Mouse (Mus musculus) lung, postnatal 0 days (tissue): ENCODE measurements around the gene Slc7a8. TPM values are rescaled to one million over a fixed set of nuclear protein-coding genes. Genes with fewer than 3 reads are reported as not detected.

Source experiments
- ATAC-seq: fragments of 200-750 bp; cut with Nextera tagmentation; 2 replicates; pipeline ENCODE4 v1.8.0; 2017; ENCODE audit warnings: moderate library complexity
- DNase-seq: peaks from one replicate; pipeline ENCODE4 v3.0.0-alpha.2; 2016; ENCODE audit warnings: low spot score
- H3K27ac ChIP-seq: fragments of 300-500 bp; sonication (generic); 2 replicates; pipeline ENCODE4 v1.5.1; 2014; ENCODE audit warnings: antibody characterized with exemption, mild to moderate bottlenecking, low read length, mixed read lengths
- H3K27me3 ChIP-seq: fragments of 300-500 bp; sonication (generic); replicated peaks from 2 replicates; pipeline ENCODE4 v1.6.1; 2014; ENCODE audit warnings: low read length, mixed read lengths; ENCODE audit not compliant: insufficient read depth
- H3K36me3 ChIP-seq: fragments of 300-500 bp; sonication (generic); 2 replicates; pipeline ENCODE4 v1.6.1; 2014; ENCODE audit warnings: low read length, mixed read lengths; ENCODE audit not compliant: insufficient read depth
- H3K4me1 ChIP-seq: fragments of 300-500 bp; sonication (generic); 2 replicates; pipeline ENCODE4 v1.6.1; 2014; ENCODE audit warnings: antibody characterized with exemption, low read depth, low read length, mixed read lengths; ENCODE audit not compliant: insufficient read depth
- H3K4me2 ChIP-seq: fragments of 300-500 bp; sonication (generic); replicated peaks from 2 replicates; pipeline ENCODE4 v1.6.1; 2014; ENCODE audit warnings: low read depth, mild to moderate bottlenecking, low read length, moderate library complexity, mixed read lengths
- H3K4me3 ChIP-seq: fragments of 300-500 bp; sonication (generic); 2 replicates; pipeline ENCODE4 v1.5.1; 2014; ENCODE audit warnings: low read depth, low read length
- H3K9ac ChIP-seq: fragments of 300-500 bp; sonication (generic); replicated peaks from 2 replicates; pipeline ENCODE4 v1.6.1; 2014; ENCODE audit warnings: low read depth, mild to moderate bottlenecking
- H3K9me3 ChIP-seq: fragments of 300-500 bp; sonication (generic); 2 replicates; pipeline ENCODE4 v1.6.1; 2016; ENCODE audit warnings: low read length, mixed read lengths
- CTCF ChIP-seq: IDR thresholded peaks from 2 replicates; pipeline ENCODE4 v1.5.1; 2016; ENCODE audit warnings: antibody characterized with exemption, mild to moderate bottlenecking
- EP300 ChIP-seq: IDR thresholded peaks from 2 replicates; pipeline ENCODE4 v1.6.1; 2016; ENCODE audit warnings: antibody characterized with exemption, mild to moderate bottlenecking, control low read depth
- WGBS: fragments of 180-500 bp; shearing (Covaris S2); extraction: QIAGEN DNeasy Blood & Tissue Kit; methylation state at CpG from one replicate; pipeline ENCODE4 v1.1.7; 2014; 5-methylcytosine and 5-hydroxymethylcytosine counted together
- polyA plus RNA-seq: library from polyadenylated mRNA; unstranded; fragments of >200 nt; fragmentation: Nextera tagmentation; extraction: Ambion mirVana; gene quantifications from 2 replicates; pipeline ENCODE4 v1.2.1, GENCODE M21; 2015

Gene Slc7a8
- polyA plus RNA-seq, 1 experiment from 2014 or later: 1.2 TPM

DNA sequence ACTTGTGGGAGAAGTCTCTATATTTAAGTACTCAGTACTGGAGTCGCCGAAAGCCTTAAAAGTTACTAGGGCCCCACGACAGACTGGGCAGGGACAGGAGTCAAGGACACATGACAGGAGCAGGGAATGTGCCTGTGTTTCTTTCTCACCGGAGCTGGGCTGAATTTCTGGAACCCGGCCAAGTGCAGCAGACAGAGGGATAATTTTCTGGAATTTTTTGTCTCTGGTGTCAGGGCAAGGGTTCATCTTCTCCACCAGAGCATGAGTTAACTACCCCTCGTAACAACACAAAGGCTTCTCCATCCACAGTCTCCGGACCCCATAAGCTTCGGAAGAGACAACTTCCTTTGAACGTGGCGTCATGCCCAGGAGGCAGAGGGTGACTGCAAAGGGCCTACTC, 4.7 kb upstream of the Slc7a8 start:
- H3K4me3 ChIP-seq: no peak overlapping the region
- DNase-seq (peak; percentile 51), ATAC-seq (peak; percentile 65)
- H3K4me2 ChIP-seq: no peak overlapping the region
- no peaks in the 10 kb centered on the region for H3K9me3 ChIP-seq
- H3K27ac ChIP-seq: no peak overlapping the region
- 27% methylated on average over 10 of the region's 10 CpGs for WGBS
- no peaks in the 10 kb centered on the region for H3K36me3 ChIP-seq
- H3K9ac ChIP-seq: no peak overlapping the region
- H3K27me3 ChIP-seq: peaks cover 7% of the 10 kb centered on the region; the same call in 1 of the 2 replicates
- TF ChIP-seq CTCF (no peak), EP300 (no peak)
- 0 out of 2 replicates have a peak, but pooled peaks cover 3% of the 10 kb centered on the region for H3K4me1 ChIP-seq

DNA sequence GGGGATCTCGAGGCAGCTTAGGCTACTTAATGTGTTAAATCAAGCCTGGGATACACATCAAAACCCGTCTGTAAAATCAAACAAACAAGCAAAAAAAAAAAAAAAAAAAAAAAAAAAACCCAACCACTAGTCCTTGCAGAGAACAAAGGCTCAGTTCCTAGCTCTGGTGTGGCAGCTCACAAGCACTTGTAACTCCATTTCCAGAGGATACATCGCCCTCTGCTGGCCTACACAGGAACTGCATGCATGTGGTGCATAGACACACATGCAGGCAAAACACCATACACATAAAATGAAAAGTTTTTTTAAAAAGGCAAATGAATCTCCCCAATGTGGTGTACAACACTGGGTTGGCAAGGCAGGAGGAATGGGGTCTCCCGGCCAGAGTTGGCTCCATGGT, 4.2 kb upstream of the Slc7a8 start:
- Histone ChIP-seq H3K4me3 (no peak overlapping the region), H3K27ac (no peak overlapping the region), H3K4me1 (peaks cover 3% of the 10 kb centered on the region; the same call in 1 of the 2 replicates), H3K4me2 (no peak overlapping the region), H3K9me3 (no peaks in the 10 kb centered on the region), H3K36me3 (no peaks in the 10 kb centered on the region), H3K9ac (no peak overlapping the region), H3K27me3 (peaks cover 7% of the 10 kb centered on the region; the same call in 1 of the 2 replicates)
- no peak for ATAC-seq
- 58% methylated on average over 4 of the region's 4 CpGs for WGBS
- peak; percentile 68 for DNase-seq
- TF ChIP-seq EP300: no peak
- peak; percentile 86 for TF ChIP-seq CTCF

DNA sequence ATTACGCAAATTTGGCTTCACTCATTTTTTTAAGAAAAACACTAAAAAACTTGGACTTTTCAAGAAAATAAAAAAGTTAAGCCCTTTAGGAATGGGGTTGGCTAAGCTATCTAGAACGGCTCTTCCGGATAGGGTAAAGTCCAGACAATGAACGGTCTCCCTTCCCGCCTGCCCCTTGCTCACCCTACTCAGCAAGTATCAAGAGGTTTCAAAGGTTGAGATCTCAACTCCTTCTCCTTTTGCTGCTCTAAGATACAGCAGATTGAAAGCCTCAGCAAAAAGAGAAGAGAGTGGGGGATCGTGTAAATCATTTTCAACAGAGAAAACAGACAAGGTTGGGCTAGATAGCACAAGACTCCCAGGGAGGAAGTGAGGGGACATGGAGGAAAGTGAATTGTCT, 1.2 kb upstream of the Slc7a8 start:
- Histone ChIP-seq H3K9ac (no peak overlapping the region), H3K27ac (no peak overlapping the region), H3K27me3 (peaks cover 7% of the 10 kb centered on the region; the same call in 1 of the 2 replicates), H3K4me1 (peaks cover 3% of the 10 kb centered on the region; the same call in 1 of the 2 replicates), H3K4me3 (no peak overlapping the region), H3K36me3 (no peaks in the 10 kb centered on the region), H3K4me2 (no peak overlapping the region), H3K9me3 (no peaks in the 10 kb centered on the region)
- ATAC-seq (no peak), DNase-seq (no peak)
- WGBS: 91% methylated on average over 6 of the region's 6 CpGs
- TF ChIP-seq CTCF (no peak), EP300 (no peak)

DNA sequence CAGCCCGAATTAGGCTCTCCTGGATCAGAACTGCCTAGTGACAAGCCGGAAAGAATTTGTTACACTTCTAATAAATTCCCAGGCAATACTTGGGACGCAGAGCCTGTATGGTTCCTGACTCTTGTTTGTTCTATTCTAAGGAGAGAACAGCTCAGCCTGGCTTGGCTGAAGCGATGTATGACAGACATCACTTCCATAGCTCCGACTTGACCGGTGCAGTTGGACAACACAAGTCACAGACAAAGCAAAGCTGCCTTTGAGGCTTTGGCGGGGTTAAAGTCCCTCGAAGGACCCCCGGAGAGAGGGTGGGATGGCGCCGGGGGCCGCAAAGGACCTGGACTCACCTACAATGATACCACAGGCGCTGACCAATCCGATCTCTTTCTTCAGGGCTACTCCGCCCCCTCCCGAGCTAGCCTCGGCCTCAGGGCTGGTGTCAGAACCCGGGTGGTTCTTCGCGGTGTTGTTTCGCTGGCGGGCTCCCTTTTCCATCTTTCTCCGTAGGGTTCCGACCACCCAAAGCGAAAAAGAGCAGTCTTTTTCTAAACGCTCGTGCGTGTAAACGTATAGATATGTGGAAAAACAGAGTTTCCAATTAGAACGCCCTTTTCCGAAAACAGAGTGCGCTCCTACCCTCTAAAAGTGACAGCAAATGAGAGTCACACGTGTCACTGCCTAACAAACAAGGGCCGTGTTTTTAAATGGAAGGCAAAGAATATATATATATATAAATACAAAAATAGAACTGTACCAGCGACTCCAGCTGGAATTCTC, 723 bp downstream of the Slc7a8 start:
- ATAC-seq (peak; percentile 58), DNase-seq (peak; percentile 29)
- no peak overlapping the region for H3K27ac ChIP-seq
- peak overlapping the region; percentile 46 for H3K4me3 ChIP-seq
- H3K27me3 ChIP-seq: peaks cover 7% of the 10 kb centered on the region; the same call in 1 of the 2 replicates
- peak overlapping the region; percentile 81 for H3K4me2 ChIP-seq
- no peaks in the 10 kb centered on the region for H3K9me3 ChIP-seq
- no peaks in the 10 kb centered on the region; the same call in 1 of the 2 replicates for H3K4me1 ChIP-seq
- no peaks in the 10 kb centered on the region for H3K36me3 ChIP-seq
- peak overlapping the region; percentile 23; the same call in 1 of the 2 replicates for H3K9ac ChIP-seq
- WGBS: 4% methylated on average over 35 of the region's 35 CpGs
- TF ChIP-seq EP300: no peak
- TF ChIP-seq CTCF: no peak

DNA sequence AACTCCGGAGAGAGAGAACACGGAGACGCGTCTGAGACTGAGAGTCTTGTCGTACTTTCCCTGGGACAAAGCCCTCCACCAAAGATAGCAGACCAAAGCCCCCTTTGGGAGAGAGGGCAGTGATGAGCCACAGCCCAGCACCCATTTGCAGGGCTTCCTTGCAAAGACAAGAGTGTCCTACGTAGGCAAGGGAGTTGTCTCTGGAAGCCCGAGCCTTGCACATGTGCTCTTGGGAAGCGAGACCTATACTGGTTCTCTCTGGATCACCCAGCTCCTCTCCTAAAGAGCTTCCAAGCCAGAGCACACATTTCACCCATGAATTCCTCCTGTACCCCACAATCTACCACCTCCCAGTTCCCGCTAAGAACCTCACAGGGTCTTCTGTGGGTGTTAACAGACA, 1.7 kb downstream of the Slc7a8 start:
- Histone ChIP-seq H3K27me3 (peaks cover 7% of the 10 kb centered on the region; the same call in 1 of the 2 replicates), H3K9me3 (no peaks in the 10 kb centered on the region), H3K36me3 (no peaks in the 10 kb centered on the region), H3K4me3 (no peak overlapping the region), H3K4me1 (no peaks in the 10 kb centered on the region; the same call in 1 of the 2 replicates), H3K4me2 (no peak overlapping the region), H3K9ac (no peak overlapping the region), H3K27ac (no peak overlapping the region)
- no peak for TF ChIP-seq CTCF
- TF ChIP-seq EP300: no peak
- 83% methylated on average over 9 of the region's 9 CpGs for WGBS
- ATAC-seq: no peak
- DNase-seq: no peak

DNA sequence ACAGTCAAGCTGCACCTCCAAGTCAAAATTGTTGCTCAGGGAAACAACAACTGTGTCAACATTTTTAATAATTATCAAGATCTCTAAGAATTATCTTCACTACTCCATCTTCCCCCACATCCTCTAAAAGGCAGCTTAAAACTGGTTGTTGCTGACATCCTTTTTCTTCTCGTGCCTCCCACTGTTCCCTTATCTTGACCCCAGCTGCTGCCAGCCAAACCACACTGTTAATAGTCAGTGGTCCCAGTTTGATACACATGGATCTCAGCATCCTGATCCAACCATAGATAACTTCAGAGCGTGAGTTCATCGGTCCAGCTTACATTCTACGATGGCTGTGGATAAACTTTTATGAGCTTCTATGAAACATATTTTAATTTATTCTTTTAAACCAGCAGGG, 3.9 kb downstream of the Slc7a8 start:
- no peak for ATAC-seq
- H3K4me2 ChIP-seq: no peak overlapping the region
- no peak overlapping the region for H3K27ac ChIP-seq
- peaks cover 7% of the 10 kb centered on the region; the same call in 1 of the 2 replicates for H3K27me3 ChIP-seq
- H3K4me3 ChIP-seq: no peak overlapping the region
- no peaks in the 10 kb centered on the region; the same call in 1 of the 2 replicates for H3K4me1 ChIP-seq
- H3K9ac ChIP-seq: no peak overlapping the region
- WGBS: 68% methylated on average over 4 of the region's 4 CpGs
- no peaks in the 10 kb centered on the region for H3K36me3 ChIP-seq
- H3K9me3 ChIP-seq: no peaks in the 10 kb centered on the region
- DNase-seq: no peak
- TF ChIP-seq EP300 (no peak), CTCF (no peak)
